Mouse (Mus musculus): Measurements from ENCODE around the gene Vps16.

The Vps16 gene

DNA sequence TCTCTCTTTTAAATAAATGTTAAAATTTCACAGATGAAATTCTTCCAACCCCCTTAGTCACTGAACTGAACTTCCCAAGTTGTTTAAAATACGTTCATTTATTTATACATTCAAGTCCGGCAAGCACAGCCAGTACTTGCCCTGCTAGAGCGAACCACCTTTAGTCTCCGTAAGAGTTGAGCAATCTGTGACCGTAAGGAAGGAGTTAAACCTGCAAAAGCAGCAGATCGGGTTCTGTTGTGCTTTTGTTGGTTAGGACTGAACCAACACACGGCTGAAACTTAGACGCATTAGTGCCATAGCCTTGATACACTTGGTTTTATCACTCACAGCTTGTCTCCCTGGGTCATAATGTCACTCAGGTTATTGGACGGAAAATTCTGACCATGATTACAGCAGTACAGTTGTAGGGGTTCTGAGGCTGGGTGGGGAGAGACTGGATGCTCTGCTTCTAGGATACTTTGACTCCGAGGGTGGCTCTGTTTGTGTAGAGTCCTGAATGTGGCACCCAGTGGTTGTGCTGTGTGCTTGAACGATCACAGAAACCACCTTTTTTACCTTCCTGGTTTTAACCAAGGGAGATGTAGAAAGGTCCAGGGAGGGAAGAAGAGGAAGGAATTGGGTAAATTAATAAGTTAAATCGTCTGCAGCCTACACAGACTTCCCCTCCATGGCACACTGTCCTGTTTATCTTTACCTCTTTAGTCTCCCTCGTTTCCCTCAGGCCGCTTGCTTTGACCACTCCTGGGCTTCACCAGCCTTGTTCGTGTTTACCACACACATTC, 37.3 kb downstream of the Vps16 start:
- no peak for DNase-seq (ENCODE audit: low spot score)

DNA sequence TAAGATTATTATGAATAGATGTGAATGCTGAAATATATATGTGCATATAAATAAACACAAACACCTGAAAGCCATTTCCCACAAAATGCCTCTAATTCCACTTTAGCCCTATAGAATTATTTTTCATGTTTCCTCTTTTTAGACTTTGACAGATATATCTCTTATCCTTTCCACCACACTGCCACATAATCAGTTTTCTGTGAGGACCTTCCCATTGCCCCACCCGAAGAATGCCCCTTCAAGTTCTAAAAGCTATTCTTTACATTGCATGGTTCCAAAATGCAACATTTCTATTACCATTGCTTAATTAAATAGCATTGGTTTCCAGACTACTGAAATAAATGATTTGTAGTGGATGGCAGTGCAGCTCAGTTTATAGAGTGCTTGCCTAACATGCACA, 42.3 kb downstream of the Vps16 start:
- DNase-seq (ENCODE audit: low spot score) = no peak

DNA sequence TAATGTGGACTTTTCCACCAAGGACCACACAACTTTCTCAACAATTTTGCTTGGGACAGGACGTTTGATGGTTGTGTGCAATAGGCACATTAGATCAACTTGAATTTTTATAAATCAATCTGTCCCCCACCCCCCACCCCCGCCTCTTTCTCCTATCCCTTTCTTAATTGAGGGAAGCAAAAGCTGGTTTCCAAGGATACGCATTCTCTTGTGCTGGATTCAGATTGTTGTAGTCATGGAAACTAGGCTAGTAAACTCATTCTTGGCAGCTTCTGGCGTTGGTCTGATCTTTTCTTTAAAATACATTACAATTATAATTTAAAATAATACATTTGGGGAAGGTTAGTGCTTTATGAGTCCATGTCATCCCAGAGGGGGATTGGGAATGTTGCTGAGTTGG, 45.2 kb downstream of the Vps16 start:
- DNase-seq (ENCODE audit: low spot score) = no peak

DNA sequence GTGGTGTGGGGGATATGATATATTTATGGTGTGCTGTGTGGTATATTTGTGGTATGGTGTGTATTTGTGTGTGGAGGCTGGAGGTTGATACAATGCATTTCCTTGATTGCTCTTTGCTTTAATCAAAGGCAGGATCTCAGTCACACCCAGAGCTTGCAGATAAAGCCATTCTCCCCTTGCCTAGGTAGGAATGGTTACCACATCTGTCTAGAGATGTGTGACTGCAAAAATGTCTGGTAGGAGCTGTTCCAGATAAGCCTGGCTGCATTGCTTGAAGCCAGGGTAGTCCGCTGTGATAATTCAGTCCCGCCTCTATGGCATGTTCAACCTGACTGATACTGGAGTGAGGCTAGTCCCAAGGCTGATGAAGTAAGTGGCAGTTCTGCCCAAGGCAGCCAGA, 45.8 kb downstream of the Vps16 start:
- DNase-seq (ENCODE audit: low spot score) = no peak

DNA sequence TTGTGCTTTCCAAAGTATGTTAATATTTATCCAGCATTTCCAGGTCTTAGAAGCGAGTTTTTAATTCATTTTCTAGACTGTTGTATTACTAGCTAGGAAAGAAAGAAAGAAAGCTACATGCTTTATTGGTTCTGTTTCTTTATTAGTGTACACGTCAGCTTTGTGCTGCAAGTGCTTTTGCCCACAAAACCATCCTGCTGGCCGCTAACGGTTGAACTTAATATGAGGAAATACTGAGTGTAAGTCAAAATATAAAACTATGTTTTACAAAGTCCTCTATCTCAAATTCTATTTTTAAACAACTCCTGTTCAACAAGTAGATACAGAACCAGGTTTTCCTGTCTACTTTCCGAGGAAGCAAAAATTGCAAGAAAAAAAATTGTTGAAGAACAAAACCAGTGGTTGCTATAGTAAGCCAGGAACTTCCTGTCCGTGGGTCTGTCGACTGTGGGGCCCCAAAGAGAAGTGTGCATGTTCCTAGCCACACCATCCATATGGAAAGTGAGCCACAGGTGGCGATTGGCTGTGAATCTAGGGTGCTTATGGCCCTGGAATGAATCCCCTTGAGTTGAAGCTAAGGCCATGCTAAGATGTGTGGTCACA, 48.9 kb downstream of the Vps16 start:
- no peak for DNase-seq (ENCODE audit: low spot score)

DNA sequence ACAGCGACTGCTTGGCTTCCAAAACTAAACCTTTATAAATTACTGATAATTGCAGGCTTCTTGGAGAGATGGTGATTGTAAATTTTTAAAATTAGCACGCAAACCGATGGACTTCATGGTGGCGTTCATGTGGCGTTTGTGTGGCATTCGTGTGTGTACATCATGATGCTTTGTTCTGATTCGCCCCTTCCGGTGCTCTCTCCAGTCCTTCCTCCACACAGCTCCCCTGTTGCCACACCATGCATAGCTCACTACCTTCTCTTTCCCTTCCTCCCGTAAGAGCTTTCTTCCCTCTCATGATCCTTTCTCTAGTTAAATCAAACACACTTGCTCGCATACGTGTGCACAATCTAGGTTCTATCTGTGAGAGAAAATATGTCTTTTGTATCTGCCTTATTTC, 51.6 kb downstream of the Vps16 start:
- DNase-seq (ENCODE audit: low spot score) = no peak

DNA sequence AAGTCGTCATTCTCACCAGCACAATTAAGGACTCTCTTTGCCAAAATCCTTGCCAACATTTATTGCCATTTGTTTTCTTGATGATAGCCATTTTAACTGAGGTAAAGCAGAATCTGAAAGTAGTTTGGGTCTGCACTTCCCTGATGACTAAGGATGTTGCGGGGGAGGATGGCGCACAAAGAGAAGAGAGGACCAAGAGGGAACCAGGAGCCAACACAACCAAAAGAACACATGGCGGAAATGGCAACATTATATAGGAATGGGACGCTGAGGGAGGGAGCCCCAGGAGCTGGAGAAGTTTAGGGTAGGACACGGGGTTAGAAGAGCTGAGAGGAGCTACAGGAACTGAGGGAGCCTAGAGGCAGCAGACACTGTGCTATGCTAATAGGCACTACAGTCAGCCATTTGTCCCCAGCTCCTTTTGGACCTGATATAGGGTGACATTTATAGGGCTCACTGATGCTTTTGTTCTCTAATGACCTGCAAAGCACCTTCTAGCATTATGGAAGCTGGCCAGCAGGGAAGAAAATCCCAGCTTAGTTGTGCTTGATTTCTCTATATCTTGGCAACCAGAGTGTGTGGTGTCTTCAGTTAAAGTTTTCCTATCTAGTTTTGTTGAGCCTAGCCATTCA, 52.6 kb downstream of the Vps16 start:
- no peak for DNase-seq (ENCODE audit: low spot score)

DNA sequence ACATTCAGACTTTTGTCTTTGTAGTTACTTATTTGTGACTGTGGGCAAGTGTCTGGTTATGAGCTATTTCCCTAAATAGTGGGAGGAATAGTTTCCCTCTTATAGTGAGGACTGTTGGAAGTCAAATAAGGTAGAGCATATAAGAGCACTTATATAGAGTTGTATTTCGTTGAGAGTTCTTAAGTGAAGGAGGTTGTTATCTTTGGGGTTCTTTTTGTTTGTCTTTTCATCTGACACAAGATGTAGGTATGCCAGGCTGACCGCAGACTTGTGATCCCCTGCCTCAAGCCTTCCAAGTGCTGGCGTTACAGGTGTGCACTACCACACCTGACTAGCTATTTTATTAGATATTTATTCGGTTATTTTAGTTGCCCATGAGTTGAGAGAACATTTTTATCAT, 58.0 kb downstream of the Vps16 start:
- no peak for DNase-seq (ENCODE audit: low spot score)

DNA sequence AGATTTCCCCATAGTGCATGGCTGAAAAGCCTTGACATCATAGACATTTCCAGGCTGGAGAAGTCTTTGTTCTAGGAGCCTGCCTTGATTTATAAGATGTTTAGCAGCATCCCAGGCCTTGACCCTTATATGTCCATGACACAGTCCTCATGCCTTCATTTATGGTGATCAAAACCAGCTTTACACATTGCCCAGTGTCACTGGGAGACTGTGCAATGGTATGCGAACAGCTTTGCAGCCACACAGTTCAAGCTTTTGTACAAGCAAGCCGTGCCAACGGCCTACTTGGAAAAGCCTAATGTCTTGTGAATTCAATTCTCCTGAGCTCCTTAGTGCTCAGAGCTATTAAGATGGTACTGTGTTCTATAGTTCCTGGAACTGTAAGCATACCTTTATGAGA, 58.6 kb downstream of the Vps16 start:
- no peak for DNase-seq (ENCODE audit: low spot score)

DNA sequence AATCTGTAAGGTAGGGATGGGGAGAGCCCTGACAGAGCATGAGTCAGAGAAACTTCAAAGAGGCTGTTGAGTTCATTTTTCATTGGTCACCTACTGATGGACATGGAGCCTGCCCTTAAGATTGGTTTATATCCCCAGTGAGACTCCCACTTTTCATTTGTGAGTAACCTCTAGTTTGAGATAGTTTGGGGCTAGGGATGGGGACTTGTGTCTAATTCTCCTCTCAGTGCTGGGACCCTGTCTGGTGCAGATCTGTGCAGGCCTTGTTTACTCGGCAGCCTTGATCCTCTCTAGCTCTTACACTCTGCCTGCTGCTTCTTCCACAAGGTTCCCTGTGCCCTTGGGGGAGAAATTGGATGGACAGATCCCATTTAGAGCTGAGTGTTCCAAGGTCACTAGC, 60.1 kb downstream of the Vps16 start:
- DNase-seq (ENCODE audit: low spot score) = no peak

DNA sequence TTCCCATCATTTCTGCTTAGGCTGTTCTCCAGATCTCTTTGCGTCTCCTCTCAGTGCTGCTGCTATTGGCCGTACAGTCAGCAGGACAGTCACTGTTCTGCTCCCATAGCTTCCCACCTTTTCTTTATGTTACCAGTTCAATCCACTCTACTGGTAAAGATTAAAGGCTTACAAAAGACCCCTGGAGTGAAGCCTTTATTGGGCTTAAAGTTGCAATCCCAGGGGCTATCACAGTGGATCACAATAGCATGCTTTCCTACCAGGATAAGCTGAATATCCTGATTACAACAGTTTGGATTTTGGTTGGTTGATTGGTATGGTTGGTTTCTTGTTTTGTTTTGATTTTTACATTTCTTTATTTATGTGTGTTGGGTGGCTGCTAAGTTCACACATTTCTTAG, 63.9 kb downstream of the Vps16 start:
- DNase-seq (ENCODE audit: low spot score) = no peak

DNA sequence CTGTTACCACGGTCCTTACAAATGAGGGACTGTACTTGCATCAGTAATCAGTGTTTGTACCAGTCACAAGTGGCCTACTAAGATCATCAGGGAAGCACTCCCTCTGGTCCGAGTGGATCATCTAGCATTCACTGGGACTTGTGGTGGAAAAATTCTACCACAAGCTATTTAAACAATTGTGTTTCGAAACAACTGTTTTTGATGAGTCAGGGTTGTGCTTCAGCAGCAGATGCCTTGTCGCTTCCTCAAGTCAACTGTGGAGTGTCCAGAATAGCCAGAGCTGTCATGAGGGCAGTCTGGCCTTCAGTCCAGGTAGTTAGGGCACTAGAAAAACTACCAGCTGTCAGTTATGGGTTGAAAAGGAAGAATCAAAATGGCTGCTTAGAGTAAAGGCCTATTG, 64.5 kb downstream of the Vps16 start:
- DNase-seq (ENCODE audit: low spot score) = no peak

DNA sequence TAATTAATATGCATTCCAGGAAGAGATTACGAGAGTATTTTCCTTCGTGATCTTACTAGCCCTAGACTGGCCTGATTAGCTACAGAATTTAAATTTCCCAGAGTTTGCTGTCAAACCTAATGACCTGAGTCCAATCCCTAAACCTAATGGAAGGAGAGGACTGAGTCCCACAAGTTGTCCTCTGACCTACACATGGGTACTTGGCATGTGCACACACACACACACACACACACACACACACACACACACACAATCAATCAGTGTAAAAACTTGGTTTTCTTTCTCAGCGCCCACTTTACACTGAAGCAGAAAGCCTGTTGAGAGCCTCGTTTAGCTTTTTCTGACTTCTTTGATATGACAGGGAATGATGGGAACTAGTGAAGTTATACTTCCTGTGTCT, 67.0 kb downstream of the Vps16 start:
- no peak for DNase-seq (ENCODE audit: low spot score)

DNA sequence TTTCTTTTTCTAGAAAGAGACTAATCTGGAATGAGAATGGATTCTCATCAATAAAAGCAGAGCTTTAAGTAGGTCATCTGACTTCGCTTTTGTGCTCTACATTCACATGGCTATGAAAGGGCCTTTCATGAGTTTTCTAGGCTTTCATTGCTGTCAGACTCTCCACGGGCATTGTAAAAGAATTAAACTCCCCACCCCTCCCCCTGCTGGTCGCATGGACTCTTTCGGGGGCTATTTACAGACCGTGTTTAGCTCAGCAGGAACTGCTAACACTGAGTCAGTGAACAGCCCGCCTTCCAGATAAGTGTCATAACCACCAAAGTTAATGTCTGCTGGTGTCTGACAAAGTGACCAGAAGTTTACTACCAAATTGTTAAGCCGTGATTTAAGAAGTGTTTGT, 67.4 kb downstream of the Vps16 start:
- DNase-seq (ENCODE audit: low spot score) = peak; percentile 57
